Mouse (Mus musculus) thymus, postnatal 36 days (tissue): ENCODE results near the gene Tifab.
A peak's percentile ranks its signal among the peaks of the same experiment; 100 is the strongest.

ENCODE experiments used
- DNase-seq, 2 experiments: peaks; one replicate each; pipeline ENCODE4 v3.0.0; 2022; ENCODE audit warnings: mixed read lengths in 2 of 2

The Tifab gene

GRCm38 (mm10) chr13:56175848-56176247 is 2.8 kb downstream of the Tifab start:
- DNase-seq, result peak; percentile 55 to 72

GRCm38 (mm10) chr13:56172901-56173545 is 5.7 kb downstream of the Tifab start:
- DNase-seq, result peak in 1 of 2 experiments; percentile 34

- DNase-seq, result no peak
Measured at GRCm38 (mm10) chr13:56172106-56172505, 6.6 kb downstream of the Tifab start.

GRCm38 (mm10) chr13:56168403-56168781 is 10.3 kb downstream of the Tifab start:
- no peak for DNase-seq

GRCm38 (mm10) chr13:56167446-56168402 is 11.0 kb downstream of the Tifab start:
- peak in 1 of 2 experiments; percentile 41 for DNase-seq

- DNase-seq, result no peak
Measured at GRCm38 (mm10) chr13:56165561-56165960, 13.1 kb downstream of the Tifab start.

- no peak for DNase-seq
Measured at GRCm38 (mm10) chr13:56164372-56164771, 14.3 kb downstream of the Tifab start.

- DNase-seq, result no peak
Measured at GRCm38 (mm10) chr13:56163751-56164150, 14.9 kb downstream of the Tifab start.

- DNase-seq, result no peak
Measured at GRCm38 (mm10) chr13:56162859-56163258, 15.8 kb downstream of the Tifab start.

- DNase-seq, result no peak
Measured at GRCm38 (mm10) chr13:56159614-56160363, 18.9 kb downstream of the Tifab start.

GRCm38 (mm10) chr13:56159016-56159601 is 19.6 kb downstream of the Tifab start:
- DNase-seq, result peak; percentile 43 to 54

- DNase-seq, result no peak
Measured at GRCm38 (mm10) chr13:56155671-56156070, 23.0 kb downstream of the Tifab start.

GRCm38 (mm10) chr13:56155048-56155447 is 23.6 kb downstream of the Tifab start:
- DNase-seq, result no peak

- DNase-seq, result no peak
Measured at GRCm38 (mm10) chr13:56152773-56153460, 25.8 kb downstream of the Tifab start.

GRCm38 (mm10) chr13:56151404-56152226 is 27.1 kb downstream of the Tifab start:
- peak; percentile 70 for DNase-seq

- DNase-seq, result peak; percentile 76 to 77
Measured at GRCm38 (mm10) chr13:56145523-56145922, 33.2 kb downstream of the Tifab start.

- no peak for DNase-seq
Measured at GRCm38 (mm10) chr13:56144021-56144420, 34.7 kb downstream of the Tifab start.

GRCm38 (mm10) chr13:56143151-56143513 is 35.6 kb downstream of the Tifab start:
- no peak for DNase-seq

GRCm38 (mm10) chr13:56142382-56143150 is 36.1 kb downstream of the Tifab start:
- DNase-seq, result no peak

- DNase-seq, result no peak
Measured at GRCm38 (mm10) chr13:56139167-56139751, 39.4 kb downstream of the Tifab start.
